Mouse (Mus musculus): Measurements from ENCODE around the gene Fgfrl1.
"Not testable (repeated sequence)": the region's sequence is repeated elsewhere in the genome, so short reads cannot be mapped to it uniquely, and the experiment has no call there.

Fgfrl1 gene

DNA sequence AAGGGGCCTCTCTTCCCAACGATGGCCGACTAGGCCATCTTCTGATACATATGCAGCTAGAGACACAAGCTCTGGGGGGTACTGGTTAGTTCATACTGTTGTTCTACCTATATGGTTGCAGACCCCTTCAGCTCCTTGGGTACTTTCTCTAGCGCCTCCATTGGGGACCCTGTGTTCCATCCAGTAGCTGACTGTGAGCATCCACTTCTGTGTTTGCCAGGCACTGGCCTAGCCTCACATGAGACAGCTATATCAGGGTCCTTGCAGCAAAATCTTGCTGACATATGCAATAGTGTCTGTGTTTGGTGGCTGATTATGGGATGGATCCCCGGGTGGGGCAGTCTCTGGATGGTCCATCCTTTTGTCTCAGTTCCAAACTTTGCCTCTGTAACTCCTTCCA, 59.1 kb downstream of the Fgfrl1 start:
- not testable (repeated sequence) for DNase-seq (ENCODE audit: low read depth, low spot score)
